Mouse (Mus musculus) myocyte (in vitro differentiated cells): ENCODE measurements around the gene Prr12. TPM values are rescaled to one million over a fixed set of nuclear protein-coding genes. Genes with fewer than 3 reads are reported as not detected.

ENCODE experiments used
- H3K27me3 ChIP-seq: one replicate; pipeline ENCODE4 v1.6.1; 2011; ENCODE audit not compliant: control insufficient read depth, insufficient read depth, insufficient read length
- H3K36me3 ChIP-seq: one replicate; pipeline ENCODE4 v1.6.1; 2011; ENCODE audit not compliant: control insufficient read depth, insufficient read depth
- H3K4me2 ChIP-seq: one replicate; pipeline ENCODE4 v1.6.1; 2011; ENCODE audit warnings: low read depth, control low read depth
- H3K4me3 ChIP-seq: one replicate; pipeline ENCODE4 v1.5.1; 2011; ENCODE audit warnings: mild to moderate bottlenecking, control low read depth, moderate library complexity
- H3K79me2 ChIP-seq: one replicate; pipeline ENCODE4 v1.6.1; 2011; ENCODE audit not compliant: control insufficient read depth, insufficient read depth
- H3ac ChIP-seq: one replicate; pipeline ENCODE4 v1.6.1; 2011; ENCODE audit not compliant: control insufficient read depth, insufficient read length
- CEBPB ChIP-seq: IDR thresholded peaks from 2 replicates; pipeline ENCODE4 v1.6.1; 2011; ENCODE audit warnings: mild to moderate bottlenecking, moderate library complexity; ENCODE audit not compliant: poor library complexity, insufficient read depth, severe bottlenecking
- E2F4 ChIP-seq: IDR thresholded peaks from one replicate; pipeline ENCODE4 v1.6.1; 2011; ENCODE audit warnings: mild to moderate bottlenecking, control low read depth, moderate library complexity; ENCODE audit not compliant: insufficient read depth
- MAX ChIP-seq: IDR thresholded peaks from one replicate; pipeline ENCODE4 v1.6.1; 2011; ENCODE audit warnings: low read depth, mild to moderate bottlenecking, control low read depth
- MYOD1 ChIP-seq, 3 experiments: IDR thresholded peaks; one replicate each; pipeline ENCODE4 v1.6.1; 2011; ENCODE audit warnings: control low read depth in 2 of 3, low read depth in 2 of 3, mild to moderate bottlenecking in 2 of 3, moderate library complexity in 1 of 3; ENCODE audit not compliant: insufficient read length in 2 of 3, control insufficient read depth in 1 of 3
- MYOG ChIP-seq, 3 experiments: IDR thresholded peaks; one replicate each; pipeline ENCODE4 v1.6.1; 2011; ENCODE audit warnings: control low read depth in 2 of 3, low read depth in 2 of 3, mild to moderate bottlenecking in 2 of 3; ENCODE audit not compliant: insufficient read length in 2 of 3, control insufficient read depth in 1 of 3, insufficient read depth in 1 of 3
- POLR2A ChIP-seq: IDR thresholded peaks from one replicate; pipeline ENCODE4 v1.6.1; 2011; ENCODE audit warnings: low read depth, mild to moderate bottlenecking, control low read depth, moderate library complexity; ENCODE audit not compliant: insufficient read length
- POLR2AphosphoS2 ChIP-seq: IDR thresholded peaks from one replicate; pipeline ENCODE4 v1.6.1; 2011; ENCODE audit warnings: low read depth, control low read depth; ENCODE audit not compliant: insufficient read length
- REST ChIP-seq: IDR thresholded peaks from one replicate; pipeline ENCODE4 v1.6.1; 2011; ENCODE audit warnings: mild to moderate bottlenecking, control low read depth, moderate library complexity; ENCODE audit not compliant: insufficient read depth, insufficient read length
- SRF ChIP-seq: IDR thresholded peaks from one replicate; pipeline ENCODE4 v1.6.1; 2011; ENCODE audit warnings: low read depth; ENCODE audit not compliant: control insufficient read depth, insufficient read length
- TCF12 ChIP-seq: IDR thresholded peaks from one replicate; pipeline ENCODE4 v1.6.1; 2011; ENCODE audit warnings: mild to moderate bottlenecking, control low read depth; ENCODE audit not compliant: poor library complexity, insufficient read depth, severe bottlenecking
- TCF3 ChIP-seq: IDR thresholded peaks from one replicate; pipeline ENCODE4 v1.6.1; 2011; ENCODE audit warnings: low read depth, control low read depth; ENCODE audit not compliant: insufficient read length
- USF1 ChIP-seq: IDR thresholded peaks from one replicate; pipeline ENCODE4 v1.6.1; 2011; ENCODE audit warnings: low read depth, mild to moderate bottlenecking, control low read depth, moderate library complexity
- polyA plus RNA-seq: library from polyadenylated mRNA; unstranded; fragments of >200 nt; fragmentation: generic; extraction: Trizol; gene quantifications from one replicate; pipeline ENCODE4 v1.2.1, GENCODE M21; 2012; ENCODE audit warnings: missing spikeins

Prr12 gene
- polyA plus RNA-seq, 1 experiment = 10.2 TPM

- H3K27me3 ChIP-seq = no peaks in the 10 kb centered on the region
- H3K36me3 ChIP-seq = no peaks in the 10 kb centered on the region
- H3K79me2 ChIP-seq = no peaks in the 10 kb centered on the region
- H3ac ChIP-seq = no peak overlapping the region
- TF ChIP-seq E2F4 = no peak
- TF ChIP-seq POLR2AphosphoS2 = no peak
- TF ChIP-seq MAX = no peak
- TF ChIP-seq REST = no peak
- no peak for TF ChIP-seq SRF
- TF ChIP-seq MYOD1 (IDR thresholded peaks at IDR 0.05; ENCODE audit: control insufficient read depth in 1 of 3, insufficient read length in 2 of 3, low read depth in 2 of 3) = no peak
- TF ChIP-seq TCF12 = no peak
- TF ChIP-seq POLR2A = no peak
- TF ChIP-seq CEBPB = no peak
- no peak for TF ChIP-seq USF1
- TF ChIP-seq MYOG (IDR thresholded peaks at IDR 0.05; ENCODE audit: control insufficient read depth in 1 of 3, insufficient read depth in 1 of 3, insufficient read length in 2 of 3, low read depth in 2 of 3) = no peak
- no peak for TF ChIP-seq TCF3
- peak overlapping the region; percentile 38 for H3K4me3 ChIP-seq
- peak overlapping the region; percentile 75 for H3K4me2 ChIP-seq
Measured at GRCm38 (mm10) chr7:45091001-45091990, 38.6 kb upstream of the Prr12 start.

DNA sequence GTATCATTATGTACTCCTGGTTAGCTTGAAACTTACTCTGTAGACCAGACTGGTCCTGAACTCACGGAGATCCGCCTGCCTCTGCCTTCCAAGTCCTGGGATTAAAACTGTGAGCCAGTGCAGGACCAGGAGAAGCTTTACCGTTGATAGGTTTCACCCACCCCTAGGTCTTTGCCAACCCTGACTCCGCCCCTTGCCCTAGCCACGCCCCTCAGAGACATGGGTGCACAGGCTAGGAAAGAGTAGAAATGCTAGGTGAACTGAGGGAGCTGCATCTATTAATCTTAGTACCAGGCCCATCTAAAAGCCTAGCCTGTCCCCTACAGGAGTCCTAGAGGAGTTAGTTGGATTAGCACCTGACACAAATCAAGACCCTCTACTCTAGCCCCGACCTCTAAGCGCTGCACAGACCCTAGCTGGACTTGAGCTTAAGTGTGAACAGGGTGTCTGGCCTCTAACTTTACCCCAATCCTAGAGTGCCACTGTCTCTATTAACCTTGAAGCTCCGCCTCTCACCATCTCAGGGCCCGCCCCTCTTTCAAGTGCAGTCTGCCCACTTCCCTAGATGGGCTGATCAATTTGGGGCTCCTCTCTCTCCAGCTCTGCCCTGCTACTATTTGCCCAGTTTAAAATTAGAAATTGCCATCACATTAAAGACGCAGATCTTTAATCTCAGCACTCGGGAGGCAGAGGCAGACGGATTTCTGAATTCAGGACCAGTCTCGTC lies 37.7 kb upstream of the Prr12 start:
- H3K36me3 ChIP-seq = no peaks in the 10 kb centered on the region
- no peak overlapping the region for H3ac ChIP-seq
- H3K4me2 ChIP-seq = peak overlapping the region; percentile 75
- no peak for TF ChIP-seq MYOG (IDR thresholded peaks at IDR 0.05; ENCODE audit: control insufficient read depth in 1 of 3, insufficient read depth in 1 of 3, insufficient read length in 2 of 3, low read depth in 2 of 3)
- no peak for TF ChIP-seq REST
- TF ChIP-seq E2F4 = no peak
- TF ChIP-seq MYOD1 (IDR thresholded peaks at IDR 0.05; ENCODE audit: control insufficient read depth in 1 of 3, insufficient read length in 2 of 3, low read depth in 2 of 3) = no peak
- no peak for TF ChIP-seq CEBPB
- no peak for TF ChIP-seq TCF12
- no peak for TF ChIP-seq MAX
- TF ChIP-seq POLR2AphosphoS2 = no peak
- no peak for TF ChIP-seq SRF
- no peak for TF ChIP-seq USF1
- no peak for TF ChIP-seq POLR2A
- TF ChIP-seq TCF3 = no peak
- no peaks in the 10 kb centered on the region for H3K27me3 ChIP-seq
- H3K4me3 ChIP-seq = peak overlapping the region; percentile 38
- H3K79me2 ChIP-seq = no peaks in the 10 kb centered on the region

DNA sequence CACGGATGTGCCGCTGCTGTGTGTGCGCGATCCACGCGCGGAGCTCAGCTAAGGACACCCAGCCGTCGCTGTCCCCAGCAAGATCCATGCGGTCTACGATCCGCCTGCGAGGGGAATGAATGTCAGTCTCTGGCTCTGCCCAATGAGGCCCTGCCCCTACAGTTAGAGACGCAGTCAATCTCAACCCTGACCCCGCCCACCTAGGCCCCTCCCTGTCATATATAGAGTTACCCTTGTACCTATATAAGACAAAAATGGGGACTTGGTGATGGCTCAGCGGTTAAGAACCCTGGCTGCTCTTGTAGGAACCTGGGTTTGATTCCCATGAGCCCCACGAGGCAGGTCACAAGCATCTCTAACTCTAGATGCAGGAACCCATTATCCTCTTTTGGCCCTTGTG lies 35.9 kb upstream of the Prr12 start:
- TF ChIP-seq POLR2A = no peak
- TF ChIP-seq TCF3 = no peak
- Histone ChIP-seq H3K79me2 (no peaks in the 10 kb centered on the region), H3K4me2 (no peak overlapping the region), H3K4me3 (no peak overlapping the region), H3K27me3 (no peaks in the 10 kb centered on the region), H3K36me3 (no peaks in the 10 kb centered on the region), H3ac (no peak overlapping the region)

DNA sequence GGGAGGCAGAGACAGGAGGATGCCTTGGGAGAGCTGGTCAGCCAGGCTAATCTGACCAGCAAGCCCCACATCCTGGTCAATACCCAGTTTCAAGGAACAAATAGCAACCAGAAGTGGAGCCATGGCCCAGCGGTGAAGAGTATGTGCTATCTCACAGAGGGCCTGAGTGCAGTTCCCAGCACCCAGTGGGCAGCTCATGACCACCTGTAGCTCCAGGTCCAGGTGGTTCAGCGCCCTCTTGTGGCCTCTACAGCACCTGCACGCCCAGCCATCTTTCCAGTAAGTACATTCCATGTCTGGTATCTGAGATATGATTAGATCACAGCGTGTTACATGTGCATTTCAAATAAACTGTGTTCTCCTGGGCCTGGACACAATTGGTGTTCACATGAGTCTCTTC lies 33.4 kb upstream of the Prr12 start:
- no peak overlapping the region for H3ac ChIP-seq
- no peaks in the 10 kb centered on the region for H3K36me3 ChIP-seq
- TF ChIP-seq MAX = no peak
- no peak for TF ChIP-seq TCF12
- TF ChIP-seq E2F4 = no peak
- TF ChIP-seq POLR2A = no peak
- no peak for TF ChIP-seq TCF3
- no peak for TF ChIP-seq REST
- TF ChIP-seq MYOG (IDR thresholded peaks at IDR 0.05; ENCODE audit: control insufficient read depth in 1 of 3, insufficient read depth in 1 of 3, insufficient read length in 2 of 3, low read depth in 2 of 3) = no peak
- TF ChIP-seq USF1 = no peak
- TF ChIP-seq CEBPB = no peak
- TF ChIP-seq POLR2AphosphoS2 = no peak
- TF ChIP-seq SRF = no peak
- no peaks in the 10 kb centered on the region for H3K79me2 ChIP-seq
- H3K4me3 ChIP-seq = no peak overlapping the region
- H3K4me2 ChIP-seq = no peak overlapping the region
- H3K27me3 ChIP-seq = no peaks in the 10 kb centered on the region
